Mouse (Mus musculus) ES-E14 (cell line): Measurements from ENCODE around the gene Grid1.

ENCODE experiments used
- HCFC1 ChIP-seq: IDR thresholded peaks from 2 replicates; pipeline ENCODE4 v1.6.1; 2012; ENCODE audit warnings: low read length, inconsistent platforms, borderline replicate concordance; ENCODE audit not compliant: insufficient read depth
- MAFK ChIP-seq: IDR thresholded peaks from 2 replicates; pipeline ENCODE4 v1.6.1; 2014; ENCODE audit warnings: mild to moderate bottlenecking, low read depth, low read length, inconsistent platforms; ENCODE audit not compliant: insufficient read depth
- ZNF384 ChIP-seq: IDR thresholded peaks from 2 replicates; pipeline ENCODE4 v1.6.1; 2012; ENCODE audit warnings: low read depth, low read length, inconsistent platforms

GRCm38 (mm10) chr14:34884194-34884593, 64.3 kb downstream of the Grid1 start:
- TF ChIP-seq MAFK (no peak), HCFC1 (no peak), ZNF384 (no peak)
